Mouse (Mus musculus) left cerebral cortex, adult 2 months (tissue): ENCODE results near the gene C8a. TPM values are rescaled to one million over a fixed set of nuclear protein-coding genes. Genes with fewer than 3 reads are reported as not detected.

Source experiments
- DNase-seq, 2 experiments: peaks; one replicate each; pipeline ENCODE4 v3.0.0; 2021 to 2022; ENCODE audit warnings: low spot score in 2 of 2, mixed read lengths in 1 of 2; ENCODE audit errors: extremely low spot score in 1 of 2
- H3K27ac ChIP-seq: fragments of 200-600 bp; 2 replicates; pipeline ENCODE4 v1.8.1; 2022
- H3K4me3 ChIP-seq: fragments of 200-600 bp; 2 replicates; pipeline ENCODE4 v1.8.1; 2022
- CTCF ChIP-seq: fragments of 200-600 bp; IDR thresholded peaks from 2 replicates; pipeline ENCODE4 v1.8.1; 2022; ENCODE audit warnings: antibody characterized with exemption, mild to moderate bottlenecking, moderate library complexity
- intact Hi-C: fragments of 180-260 bp; cut with DNase I; formaldehyde crosslinking; loops from one replicate; pipeline ENCODE4 v1.15.1; 2025
- long read RNA-seq, 2 experiments: library from polyadenylated mRNA; stranded (forward); transcript quantifications; one replicate each; pipeline ENCODE4 v2.0.0; 2021; ENCODE audit warnings: borderline mapping rate in 2 of 2
- total RNA-seq, 2 experiments: library from RNA; stranded (reverse); gene quantifications; 2 replicates each; pipeline ENCODE4 v1.2.3; 2021

C8a gene
- not detected for total RNA-seq
- long read RNA-seq, experiment 1, result 0 reads
- long read RNA-seq, experiment 2, result 0 reads

GRCm38 (mm10) chr4:104876323-104876722, at the start of gene C8a:
Gene C8a, minus strand, starts transcription at chr4:104876398.
- TF ChIP-seq CTCF, result no peak
- intact Hi-C loops, result no loop called here
- DNase-seq, result no peak

GRCm38 (mm10) chr4:104925383-104925782, 49.2 kb upstream of the C8a start:
- H3K27ac ChIP-seq, result no peak overlapping the region
- H3K4me3 ChIP-seq, result no peak overlapping the region
- intact Hi-C loops, result no loop called here
- TF ChIP-seq CTCF, result no peak
- no peak for DNase-seq

More at GRCm38 (mm10) chr4:104876323-104876722, at the start of gene C8a:
- H3K4me3 ChIP-seq, result no peak within 1 kb of the TSS
- H3K27ac ChIP-seq, result no peak within 1 kb of the TSS

GRCm38 (mm10) chr4:104918017-104918416, 41.8 kb upstream of the C8a start:
- no peak overlapping the region for H3K27ac ChIP-seq
- no peak for TF ChIP-seq CTCF
- intact Hi-C loops, result no loop called here
- no peak for DNase-seq
- H3K4me3 ChIP-seq, result no peak overlapping the region

GRCm38 (mm10) chr4:104914711-104915247, 38.6 kb upstream of the C8a start:
- Histone ChIP-seq H3K27ac (no peak overlapping the region), H3K4me3 (no peak overlapping the region)
- intact Hi-C loops, result loop anchor here (5.0 kb wide), 1 partner anchor 208 kb away; no protein-coding TSS in a partner anchor
- no peak for TF ChIP-seq CTCF
- no peak for DNase-seq

- no peak for DNase-seq
- intact Hi-C loops, result loop anchor here (5.0 kb wide), 1 partner anchor 209 kb away; no protein-coding TSS in a partner anchor
- TF ChIP-seq CTCF, result no peak
- H3K4me3 ChIP-seq, result peak within 1 kb of the TSS; percentile 14; the same call in 1 of the 2 replicates
- H3K27ac ChIP-seq, result no peak within 1 kb of the TSS
Measured at GRCm38 (mm10) chr4:104913291-104914129, 37.3 kb upstream of the C8a start, which contains the start of gene Fyb2. Gene Fyb2, plus strand, starts transcription at chr4:104913456.

- peak; percentile 60 to 74 for DNase-seq
- Histone ChIP-seq H3K4me3 (no peak overlapping the region), H3K27ac (no peak overlapping the region)
- intact Hi-C loops, result loop anchor here (2.0 to 5.0 kb wide), 2 partner anchors 211 to 1315 kb away; no protein-coding TSS in a partner anchor
- peak; percentile 89 for TF ChIP-seq CTCF
Measured at GRCm38 (mm10) chr4:104911685-104912084, 35.5 kb upstream of the C8a start.

- TF ChIP-seq CTCF, result no peak
- intact Hi-C loops, result no loop called here
- H3K27ac ChIP-seq, result no peak overlapping the region
- DNase-seq, result no peak
- H3K4me3 ChIP-seq, result no peak overlapping the region
Measured at GRCm38 (mm10) chr4:104905049-104905448, 28.9 kb upstream of the C8a start.

GRCm38 (mm10) chr4:104902836-104903235, 26.6 kb upstream of the C8a start:
- no peak overlapping the region for H3K27ac ChIP-seq
- intact Hi-C loops, result no loop called here
- no peak for DNase-seq
- no peak overlapping the region for H3K4me3 ChIP-seq
- no peak for TF ChIP-seq CTCF

GRCm38 (mm10) chr4:104894004-104894734, 18.0 kb upstream of the C8a start:
- intact Hi-C loops, result loop anchor here (5.0 to 10.0 kb wide), 8 partner anchors 172 to 1199 kb away; no protein-coding TSS in a partner anchor
- Histone ChIP-seq H3K4me3 (peak overlapping the region; percentile 35), H3K27ac (peak overlapping the region; percentile 87)
- peak; percentile 66 to 78 for DNase-seq
- peak; percentile 96 for TF ChIP-seq CTCF

GRCm38 (mm10) chr4:104893588-104893987, 17.4 kb upstream of the C8a start:
- no peak overlapping the region for H3K4me3 ChIP-seq
- intact Hi-C loops, result loop anchor here (5.0 to 10.0 kb wide), 8 partner anchors 171 to 1199 kb away; no protein-coding TSS in a partner anchor
- no peak for TF ChIP-seq CTCF
- peak overlapping the region; percentile 82 for H3K27ac ChIP-seq
- DNase-seq, result no peak

GRCm38 (mm10) chr4:104891708-104892107, 15.5 kb upstream of the C8a start:
- TF ChIP-seq CTCF, result no peak
- no peak overlapping the region for H3K27ac ChIP-seq
- intact Hi-C loops, result loop anchor here (5.0 to 10.0 kb wide), 8 partner anchors 169 to 1197 kb away; no protein-coding TSS in a partner anchor
- DNase-seq, result no peak
- no peak overlapping the region for H3K4me3 ChIP-seq
